Mouse (Mus musculus) kidney, postnatal 0 days (tissue): Measurements from ENCODE around the gene Ngp. TPM values are rescaled to one million over a fixed set of nuclear protein-coding genes. Genes with fewer than 3 reads are reported as not detected.
A peak's percentile ranks its signal among the peaks of the same experiment; 100 is the strongest.

Experiments used
- ATAC-seq: fragments of 200-750 bp; cut with Nextera tagmentation; replicated peaks from 2 replicates; pipeline ENCODE4 v1.8.0; 2017; ENCODE audit warnings: low read depth, moderate number of reproducible peaks, moderate TSS enrichment, moderate library complexity; ENCODE audit not compliant: low FRiP score
- DNase-seq: peaks from one replicate; pipeline ENCODE4 v3.0.0-alpha.2; 2016; ENCODE audit warnings: low spot score
- H3K27ac ChIP-seq: fragments of 300-500 bp; sonication (generic); 2 replicates; pipeline ENCODE4 v1.5.1; 2014; ENCODE audit warnings: mild to moderate bottlenecking
- H3K27me3 ChIP-seq: fragments of 300-500 bp; sonication (generic); 2 replicates; pipeline ENCODE4 v1.6.1; 2014; ENCODE audit warnings: low read length, mixed read lengths; ENCODE audit not compliant: insufficient read depth
- H3K36me3 ChIP-seq: fragments of 300-500 bp; sonication (generic); 2 replicates; pipeline ENCODE4 v1.6.1; 2014; ENCODE audit warnings: low read length, mixed read lengths; ENCODE audit not compliant: insufficient read depth
- H3K4me1 ChIP-seq: fragments of 300-500 bp; sonication (generic); replicated peaks from 2 replicates; pipeline ENCODE4 v1.6.1; 2014; ENCODE audit warnings: antibody characterized with exemption, low read length, mixed read lengths; ENCODE audit not compliant: insufficient read depth
- H3K4me2 ChIP-seq: fragments of 300-500 bp; sonication (generic); 2 replicates; pipeline ENCODE4 v1.6.1; 2014; ENCODE audit warnings: mild to moderate bottlenecking, low read length, moderate library complexity, mixed read lengths
- H3K4me3 ChIP-seq: fragments of 300-500 bp; sonication (generic); replicated peaks from 2 replicates; pipeline ENCODE4 v1.5.1; 2014; ENCODE audit warnings: low read depth, low read length
- H3K9ac ChIP-seq: fragments of 300-500 bp; sonication (generic); 2 replicates; pipeline ENCODE4 v1.6.1; 2014; ENCODE audit warnings: low read depth, low read length
- H3K9me3 ChIP-seq: fragments of 300-500 bp; sonication (generic); replicated peaks from 2 replicates; pipeline ENCODE4 v1.6.1; 2016; ENCODE audit warnings: low read length, inconsistent platforms, mixed read lengths
- CTCF ChIP-seq: IDR thresholded peaks from 2 replicates; pipeline ENCODE4 v1.5.1; 2016; ENCODE audit warnings: antibody characterized with exemption, low read depth, mild to moderate bottlenecking, moderate library complexity
- WGBS: fragments of 180-500 bp; shearing (Covaris S2); extraction: QIAGEN DNeasy Blood & Tissue Kit; methylation state at CpG from one replicate; pipeline ENCODE4 v1.1.7; 2014; 5-methylcytosine and 5-hydroxymethylcytosine counted together
- polyA plus RNA-seq: library from polyadenylated mRNA; unstranded; fragments of >200 nt; fragmentation: Nextera tagmentation; extraction: Ambion mirVana; gene quantifications from 2 replicates; pipeline ENCODE4 v1.2.1, GENCODE M21; 2015

Ngp gene
- polyA plus RNA-seq, 1 experiment from 2014 or later: 3.0 TPM

DNA sequence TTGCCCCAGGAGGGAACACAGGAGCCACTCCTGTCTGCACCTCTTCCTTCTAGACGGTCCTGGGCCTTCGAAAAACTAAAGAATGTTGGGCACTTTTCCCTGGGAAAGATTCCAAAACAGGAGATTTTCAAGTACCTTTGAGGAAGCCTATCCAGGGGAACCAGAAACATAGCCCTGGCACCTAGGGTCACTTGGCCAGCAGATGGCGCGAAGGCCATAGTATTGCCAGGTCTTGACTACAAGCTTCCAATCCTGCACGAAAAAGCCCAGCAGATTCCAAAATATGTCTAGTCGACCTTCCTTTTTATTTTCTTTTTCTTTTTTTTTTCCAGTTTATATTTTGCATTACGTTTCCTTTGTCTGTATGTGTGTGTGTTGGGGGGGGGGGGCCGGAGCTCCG lies 5.8 kb upstream of the Ngp start:
- 48% methylated on average over 9 of the region's 9 CpGs for WGBS
- Histone ChIP-seq H3K4me3 (no peak overlapping the region), H3K4me2 (no peak overlapping the region), H3K27me3 (no peaks in the 10 kb centered on the region), H3K9me3 (no peaks in the 10 kb centered on the region), H3K9ac (no peak overlapping the region), H3K27ac (no peak overlapping the region), H3K36me3 (no peaks in the 10 kb centered on the region), H3K4me1 (no peaks in the 10 kb centered on the region)
- peak; percentile 69 for DNase-seq
- peak; percentile 72 for TF ChIP-seq CTCF
- ATAC-seq: no peak

DNA sequence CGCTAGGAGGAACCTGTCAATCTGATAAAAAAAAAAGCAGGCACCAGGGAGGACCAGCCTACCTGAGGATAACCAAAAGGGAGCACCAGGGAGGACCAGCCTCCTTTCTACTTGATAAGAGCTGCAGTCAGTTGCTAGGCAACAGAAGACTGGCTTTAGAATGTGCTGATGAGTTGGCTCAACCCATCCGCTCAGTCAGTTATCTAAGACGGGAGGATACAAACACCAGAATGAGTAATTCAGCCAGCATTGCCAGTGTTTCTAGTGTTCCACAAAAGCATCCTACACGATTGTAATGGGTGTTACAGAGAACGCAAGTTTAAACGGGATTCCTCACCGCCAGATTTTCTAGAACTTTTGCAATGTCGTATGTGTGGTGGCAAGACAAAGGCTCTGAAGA lies 11.7 kb downstream of the Ngp start:
- peaks cover 32% of the 10 kb centered on the region; the same call in 1 of the 2 replicates for H3K36me3 ChIP-seq
- WGBS: 87% methylated on average over 8 of the region's 8 CpGs
- no peak overlapping the region for H3K27ac ChIP-seq
- ATAC-seq (no peak), DNase-seq (no peak)
- TF ChIP-seq CTCF: no peak
- H3K27me3 ChIP-seq: no peaks in the 10 kb centered on the region
- no peak overlapping the region for H3K4me3 ChIP-seq
- no peaks in the 10 kb centered on the region for H3K9me3 ChIP-seq
- no peaks in the 10 kb centered on the region for H3K4me1 ChIP-seq
- H3K4me2 ChIP-seq: no peak overlapping the region
- H3K9ac ChIP-seq: no peak overlapping the region

DNA sequence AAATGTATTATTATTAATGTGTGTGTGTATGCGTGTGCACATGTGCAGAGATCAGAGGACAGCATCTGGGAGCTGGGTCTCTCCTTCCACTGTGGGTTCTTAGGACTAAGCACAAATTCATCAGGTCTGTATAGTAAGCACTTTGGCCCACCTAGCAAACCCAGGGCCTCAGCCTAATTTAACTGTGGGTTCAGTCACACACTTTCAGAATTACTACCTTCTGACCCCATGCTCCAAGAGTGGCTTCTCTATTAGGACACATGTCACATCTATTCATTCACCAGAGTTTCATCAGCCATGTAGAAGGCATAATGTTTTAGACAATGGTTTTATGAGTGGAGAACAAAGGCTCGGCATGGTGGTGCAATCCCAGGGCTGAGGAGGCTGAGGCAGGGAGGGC lies 13.5 kb downstream of the Ngp start:
- Histone ChIP-seq H3K36me3 (peaks cover 26% of the 10 kb centered on the region; the same call in 1 of the 2 replicates), H3K27me3 (no peaks in the 10 kb centered on the region), H3K4me3 (no peak overlapping the region), H3K4me2 (no peak overlapping the region), H3K9me3 (no peaks in the 10 kb centered on the region), H3K27ac (no peak overlapping the region), H3K4me1 (no peaks in the 10 kb centered on the region), H3K9ac (no peak overlapping the region)
- DNase-seq (no peak), ATAC-seq (no peak)
- 96% methylated on average over 2 of the region's 2 CpGs for WGBS
- no peak for TF ChIP-seq CTCF

- no peak for TF ChIP-seq CTCF
Measured at GRCm38 (mm10) chr9:110436041-110436440, 16.5 kb downstream of the Ngp start.

GRCm38 (mm10) chr9:110440049-110440448 lies 20.5 kb downstream of the Ngp start:
- no peak for ATAC-seq
- Histone ChIP-seq H3K36me3 (peaks cover 7% of the 10 kb centered on the region; the same call in 1 of the 2 replicates), H3K27me3 (no peaks in the 10 kb centered on the region), H3K4me1 (no peaks in the 10 kb centered on the region), H3K4me3 (no peak overlapping the region), H3K27ac (no peak overlapping the region), H3K4me2 (no peak overlapping the region), H3K9ac (no peak overlapping the region), H3K9me3 (no peaks in the 10 kb centered on the region)
- no peak for DNase-seq
- no peak for TF ChIP-seq CTCF
- 62% methylated on average over 5 of the region's 5 CpGs for WGBS

More at GRCm38 (mm10) chr9:110436041-110436440, 16.5 kb downstream of the Ngp start:
- H3K27ac ChIP-seq: no peak overlapping the region
- no peak overlapping the region for H3K4me2 ChIP-seq
- DNase-seq (no peak), ATAC-seq (no peak)
- H3K27me3 ChIP-seq: no peaks in the 10 kb centered on the region
- H3K36me3 ChIP-seq: peaks cover 19% of the 10 kb centered on the region; the same call in 1 of the 2 replicates
- H3K9me3 ChIP-seq: no peaks in the 10 kb centered on the region
- H3K4me1 ChIP-seq: no peaks in the 10 kb centered on the region
- WGBS: 92% methylated on average over 11 of the region's 11 CpGs
- H3K4me3 ChIP-seq: no peak overlapping the region
- H3K9ac ChIP-seq: no peak overlapping the region

DNA sequence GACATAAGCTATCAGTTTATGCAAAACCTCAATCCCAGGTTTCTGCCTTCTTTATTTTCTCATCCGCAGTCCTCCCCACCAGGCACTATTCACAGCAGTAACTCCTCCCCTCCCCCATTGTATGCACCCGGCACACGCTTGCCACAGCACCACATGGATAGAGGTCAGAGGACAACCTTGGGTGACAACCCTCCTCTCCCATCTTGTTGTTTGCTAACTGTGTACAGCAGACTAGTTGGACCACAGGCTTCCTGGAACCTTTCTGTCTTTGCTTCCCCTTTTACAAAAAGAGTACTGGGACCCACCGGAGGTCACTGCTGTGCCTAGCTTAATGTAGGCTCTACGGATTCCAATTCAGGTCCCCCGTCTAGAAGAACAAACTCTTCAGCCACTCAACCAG lies 21.0 kb downstream of the Ngp start:
- TF ChIP-seq CTCF: no peak
- Histone ChIP-seq H3K4me1 (no peaks in the 10 kb centered on the region), H3K4me2 (no peak overlapping the region), H3K9ac (no peak overlapping the region), H3K4me3 (no peak overlapping the region), H3K27me3 (no peaks in the 10 kb centered on the region), H3K27ac (no peak overlapping the region), H3K36me3 (peaks cover 4% of the 10 kb centered on the region; the same call in 1 of the 2 replicates), H3K9me3 (no peaks in the 10 kb centered on the region)
- ATAC-seq (no peak), DNase-seq (no peak)
- WGBS: 87% methylated on average over 6 of the region's 6 CpGs

- ATAC-seq (no peak), DNase-seq (no peak)
- H3K36me3 ChIP-seq: 0 out of 2 replicates have a peak, but pooled peaks cover 5% of the 10 kb centered on the region
- no peak overlapping the region for H3K4me3 ChIP-seq
- H3K4me2 ChIP-seq: no peak overlapping the region
- no peaks in the 10 kb centered on the region for H3K27me3 ChIP-seq
- H3K4me1 ChIP-seq: no peaks in the 10 kb centered on the region
- H3K9me3 ChIP-seq: no peaks in the 10 kb centered on the region
- WGBS: 83% methylated on average over 15 of the region's 15 CpGs
- H3K27ac ChIP-seq: no peak overlapping the region
- no peak overlapping the region for H3K9ac ChIP-seq
- no peak for TF ChIP-seq CTCF
Measured at GRCm38 (mm10) chr9:110448356-110448755, 28.8 kb downstream of the Ngp start.
